Comparison of ENCODE assay signal across 14 mouse cellular contexts in genomic region chr19:22931006-22931405, GRCm38 (mm10).
DNase-seq lines count a peak whose midpoint lies in the region; ATAC-seq lines count a peak whose summit lies in the region.
"Had no signal": no experiment of that assay in that cellular context is flagged by ENCODE, and none has a peak within 500 bp of the region (broad histone marks: within the 10 kb centered on the region; RNA-seq: fewer than 3 reads in every experiment).

No protein-coding gene starts in this region.

- no peaks in the 10 kb centered on the region for H3K9me3 ChIP-seq in heart, embryonic 10.5 days
- H3K9me3 ChIP-seq in heart, embryonic 11.5 days (replicated peaks; ENCODE audit: control insufficient read depth, low read length): no peaks in the 10 kb centered on the region
- no peaks in the 10 kb centered on the region for H3K9me3 ChIP-seq in neural tube, embryonic 13.5 days
- H3K9me3 ChIP-seq: embryonic facial prominence, embryonic 10.5 days; intestine, embryonic 15.5 days; liver, embryonic 15.5 days; megakaryocyte, embryonic 14.5 days had no signal

- no peak overlapping the region for H3K4me2 ChIP-seq in heart, embryonic 11.5 days
- H3K4me2 ChIP-seq in neural tube, embryonic 13.5 days: no peak overlapping the region
- H3K4me2 ChIP-seq: intestine, embryonic 15.5 days; liver, embryonic 15.5 days had no signal

- H3K4me3 ChIP-seq in heart, embryonic 10.5 days: no peak overlapping the region
- no peak overlapping the region for H3K4me3 ChIP-seq in heart, embryonic 11.5 days (ENCODE audit: low read depth, low read length)
- no peak overlapping the region for H3K4me3 ChIP-seq in neural tube, embryonic 13.5 days
- H3K4me3 ChIP-seq: embryonic facial prominence, embryonic 10.5 days; intestine, embryonic 15.5 days; liver, embryonic 15.5 days; megakaryocyte, embryonic 14.5 days had no signal

- intact Hi-C loops in left cerebral cortex, postnatal 14 days (cut with DNase I): loop anchor here (5.0 kb wide), 1 partner anchor 206 kb away; no protein-coding TSS in a partner anchor

- ATAC-seq in heart, embryonic 11.5 days (replicated peaks; ENCODE audit: insufficient number of reproducible peaks, low FRiP score, low TSS enrichment): no peak
- ATAC-seq in neural tube, embryonic 13.5 days (ENCODE audit: low read depth): no peak
- ATAC-seq: activated CD4-positive, CD25-positive, alpha-beta regulatory T cell, adult 4 months; intestine, embryonic 15.5 days had no signal

- H3K4me1 ChIP-seq in heart, embryonic 10.5 days: no peaks in the 10 kb centered on the region
- H3K4me1 ChIP-seq in heart, embryonic 11.5 days (ENCODE audit: control insufficient read depth, insufficient read depth, low read length): no peaks in the 10 kb centered on the region
- H3K4me1 ChIP-seq in neural tube, embryonic 13.5 days (replicated peaks): peaks cover 5% of the 10 kb centered on the region; the same call in 1 of the 2 replicates
- H3K4me1 ChIP-seq: embryonic facial prominence, embryonic 10.5 days; liver, embryonic 15.5 days; megakaryocyte, embryonic 14.5 days had no signal

- H3K27me3 ChIP-seq in heart, embryonic 10.5 days (ENCODE audit: insufficient read depth, poor library complexity, severe bottlenecking): no peaks in the 10 kb centered on the region
- H3K27me3 ChIP-seq in heart, embryonic 11.5 days (ENCODE audit: control insufficient read depth, insufficient read depth, low read length): no peaks in the 10 kb centered on the region
- H3K27me3 ChIP-seq in neural tube, embryonic 13.5 days: no peaks in the 10 kb centered on the region
- H3K27me3 ChIP-seq: intestine, embryonic 15.5 days; liver, embryonic 15.5 days; megakaryocyte, embryonic 14.5 days; Patski had no signal

- WGBS in heart, embryonic 10.5 days: 77% methylated on average over 6 of the region's 6 CpGs
- WGBS in heart, embryonic 11.5 days (ENCODE audit: insufficient replicate concordance): 80% methylated on average over 6 of the region's 6 CpGs
- 93% methylated on average over 6 of the region's 6 CpGs for WGBS in neural tube, embryonic 13.5 days

- DNase-seq in heart, embryonic 10.5 days (ENCODE audit: low spot score): peak; percentile 51
- DNase-seq in neural tube, embryonic 10.5 days (ENCODE audit: extremely low spot score, low spot score): no peak
- peak; percentile 54 to 57 for DNase-seq in left cerebral cortex, postnatal 14 days (ENCODE audit: low spot score in 2 of 2)
- peak; percentile 68 for DNase-seq in telencephalon, adult 2 months (ENCODE audit: low read depth, low spot score)
- DNase-seq in B cell, adult 2 months: no peak
- DNase-seq: thymus, adult 2 months had no signal

- H3K36me3 ChIP-seq in heart, embryonic 10.5 days: no peaks in the 10 kb centered on the region
- H3K36me3 ChIP-seq in heart, embryonic 11.5 days (ENCODE audit: control insufficient read depth, insufficient read depth, low read length): no peaks in the 10 kb centered on the region
- no peaks in the 10 kb centered on the region for H3K36me3 ChIP-seq in neural tube, embryonic 13.5 days
- H3K36me3 ChIP-seq: embryonic facial prominence, embryonic 10.5 days; intestine, embryonic 15.5 days; liver, embryonic 15.5 days had no signal

- H3K27ac ChIP-seq in heart, embryonic 10.5 days: no peak overlapping the region
- no peak overlapping the region for H3K27ac ChIP-seq in heart, embryonic 11.5 days (ENCODE audit: low read depth, low read length)
- 0 out of 2 replicates have a peak overlapping the region, but pooled peaks have one; percentile 23 for H3K27ac ChIP-seq in neural tube, embryonic 13.5 days (replicated peaks)
- H3K27ac ChIP-seq: embryonic facial prominence, embryonic 10.5 days; intestine, embryonic 15.5 days; liver, embryonic 15.5 days had no signal

- H3K9ac ChIP-seq in heart, embryonic 11.5 days (ENCODE audit: low read depth, low read length): no peak overlapping the region
- no peak overlapping the region for H3K9ac ChIP-seq in neural tube, embryonic 13.5 days
- H3K9ac ChIP-seq: intestine, embryonic 15.5 days; liver, embryonic 15.5 days had no signal

Comparison
In these comparisons a context has a peak if more than half of its experiments do, and no peak if none do; other contexts are left out.
1. DNase-seq: peak in heart, embryonic 10.5 days (single experiment), left cerebral cortex, postnatal 14 days (2 of 2) and telencephalon, adult 2 months (single experiment); none in neural tube, embryonic 10.5 days (single experiment) and B cell, adult 2 months (0 of 2).